Mouse (Mus musculus): ENCODE measurements at regions not wholly inside any gene's neighbourhood (a gene's known extent, or its start where the extent isn't known, plus 50 kb on each side); places are given as distances from the start of the nearest gene placed in this dataset.

GRCm38 (mm10) chr7:130037573-130037925 is 445.9 kb downstream of the Wdr11 start:
- ATAC-seq (replicated peaks; ENCODE audit: low FRiP score) (no peak), DNase-seq (ENCODE audit: low spot score) (no peak)
- Histone ChIP-seq H3K9ac (ENCODE audit: low read length) (no peak overlapping the region), H3K4me1 (replicated peaks; ENCODE audit: control insufficient read depth, insufficient read depth, low read length) (no peaks in the 10 kb centered on the region), H3K9me3 (ENCODE audit: control insufficient read depth, low read length) (no peaks in the 10 kb centered on the region), H3K27me3 (ENCODE audit: control insufficient read depth, insufficient read depth, low read length) (no peaks in the 10 kb centered on the region), H3K4me3 (ENCODE audit: low read depth, low read length) (no peak overlapping the region), H3K4me2 (ENCODE audit: low read depth, low read length, severe bottlenecking) (no peak overlapping the region), H3K27ac (ENCODE audit: low read depth, low read length) (no peak overlapping the region), H3K36me3 (ENCODE audit: control insufficient read depth, insufficient read depth, low read length) (no peaks in the 10 kb centered on the region)
- WGBS = 83% methylated on average over 4 of the region's 4 CpGs

GRCm38 (mm10) chr7:130040596-130040995 is 448.9 kb downstream of the Wdr11 start:
- H3K9ac ChIP-seq (ENCODE audit: low read length) = no peak overlapping the region
- H3K4me1 ChIP-seq (replicated peaks; ENCODE audit: control insufficient read depth, insufficient read depth, low read length) = no peaks in the 10 kb centered on the region
- WGBS = 82% methylated on average over 8 of the region's 8 CpGs
- H3K27ac ChIP-seq (ENCODE audit: low read depth, low read length) = no peak overlapping the region
- no peaks in the 10 kb centered on the region for H3K36me3 ChIP-seq (ENCODE audit: control insufficient read depth, insufficient read depth, low read length)
- H3K4me2 ChIP-seq (ENCODE audit: low read depth, low read length, severe bottlenecking) = no peak overlapping the region
- H3K4me3 ChIP-seq (ENCODE audit: low read depth, low read length) = no peak overlapping the region
- H3K9me3 ChIP-seq (ENCODE audit: control insufficient read depth, low read length) = no peaks in the 10 kb centered on the region
- H3K27me3 ChIP-seq (ENCODE audit: control insufficient read depth, insufficient read depth, low read length) = 0 out of 2 replicates have a peak, but pooled peaks cover 5% of the 10 kb centered on the region
- no peak for DNase-seq (ENCODE audit: low spot score)
- no peak for ATAC-seq (replicated peaks; ENCODE audit: low FRiP score)

- 90% methylated on average over 11 of the region's 11 CpGs for WGBS
- Histone ChIP-seq H3K4me2 (ENCODE audit: low read depth, low read length, severe bottlenecking) (no peak overlapping the region), H3K27ac (ENCODE audit: low read depth, low read length) (no peak overlapping the region), H3K9me3 (ENCODE audit: control insufficient read depth, low read length) (no peaks in the 10 kb centered on the region), H3K4me3 (ENCODE audit: low read depth, low read length) (no peak overlapping the region), H3K4me1 (replicated peaks; ENCODE audit: control insufficient read depth, insufficient read depth, low read length) (no peaks in the 10 kb centered on the region), H3K27me3 (ENCODE audit: control insufficient read depth, insufficient read depth, low read length) (0 out of 2 replicates have a peak, but pooled peaks cover 5% of the 10 kb centered on the region), H3K36me3 (ENCODE audit: control insufficient read depth, insufficient read depth, low read length) (no peaks in the 10 kb centered on the region), H3K9ac (ENCODE audit: low read length) (no peak overlapping the region)
- no peak for DNase-seq (ENCODE audit: low spot score)
- no peak for ATAC-seq (replicated peaks; ENCODE audit: low FRiP score)
Observed at GRCm38 (mm10) chr7:130041402-130041965, 449.8 kb downstream of the Wdr11 start.

GRCm38 (mm10) chr7:130042296-130042910 is 450.7 kb downstream of the Wdr11 start:
- Histone ChIP-seq H3K4me2 (ENCODE audit: low read depth, low read length, severe bottlenecking) (no peak overlapping the region), H3K27ac (ENCODE audit: low read depth, low read length) (no peak overlapping the region), H3K36me3 (ENCODE audit: control insufficient read depth, insufficient read depth, low read length) (no peaks in the 10 kb centered on the region), H3K4me1 (replicated peaks; ENCODE audit: control insufficient read depth, insufficient read depth, low read length) (no peaks in the 10 kb centered on the region), H3K27me3 (ENCODE audit: control insufficient read depth, insufficient read depth, low read length) (0 out of 2 replicates have a peak, but pooled peaks cover 5% of the 10 kb centered on the region), H3K9ac (ENCODE audit: low read length) (no peak overlapping the region), H3K4me3 (ENCODE audit: low read depth, low read length) (no peak overlapping the region), H3K9me3 (ENCODE audit: control insufficient read depth, low read length) (no peaks in the 10 kb centered on the region)
- DNase-seq (ENCODE audit: low spot score) (peak; percentile 28), ATAC-seq (replicated peaks; ENCODE audit: low FRiP score) (no peak)
- 63% methylated on average over 5 of the region's 5 CpGs for WGBS

GRCm38 (mm10) chr7:130043397-130044234 is 452.0 kb downstream of the Wdr11 start:
- Histone ChIP-seq H3K9me3 (ENCODE audit: control insufficient read depth, low read length) (no peaks in the 10 kb centered on the region), H3K27ac (ENCODE audit: low read depth, low read length) (no peak overlapping the region), H3K9ac (ENCODE audit: low read length) (no peak overlapping the region), H3K4me1 (replicated peaks; ENCODE audit: control insufficient read depth, insufficient read depth, low read length) (peaks cover 8% of the 10 kb centered on the region; the same call in 1 of the 2 replicates), H3K27me3 (ENCODE audit: control insufficient read depth, insufficient read depth, low read length) (0 out of 2 replicates have a peak, but pooled peaks cover 5% of the 10 kb centered on the region), H3K4me3 (ENCODE audit: low read depth, low read length) (no peak overlapping the region), H3K36me3 (ENCODE audit: control insufficient read depth, insufficient read depth, low read length) (no peaks in the 10 kb centered on the region), H3K4me2 (ENCODE audit: low read depth, low read length, severe bottlenecking) (no peak overlapping the region)
- DNase-seq (ENCODE audit: low spot score) (peak; percentile 51), ATAC-seq (replicated peaks; ENCODE audit: low FRiP score) (no peak)
- 70% methylated on average over 21 of the region's 21 CpGs for WGBS

GRCm38 (mm10) chr7:130044235-130044553 is 452.5 kb downstream of the Wdr11 start:
- ATAC-seq (replicated peaks; ENCODE audit: low FRiP score) (no peak), DNase-seq (ENCODE audit: low spot score) (no peak)
- Histone ChIP-seq H3K4me2 (ENCODE audit: low read depth, low read length, severe bottlenecking) (no peak overlapping the region), H3K36me3 (ENCODE audit: control insufficient read depth, insufficient read depth, low read length) (no peaks in the 10 kb centered on the region), H3K27ac (ENCODE audit: low read depth, low read length) (no peak overlapping the region), H3K27me3 (ENCODE audit: control insufficient read depth, insufficient read depth, low read length) (0 out of 2 replicates have a peak, but pooled peaks cover 5% of the 10 kb centered on the region), H3K9ac (ENCODE audit: low read length) (no peak overlapping the region), H3K4me1 (replicated peaks; ENCODE audit: control insufficient read depth, insufficient read depth, low read length) (peaks cover 9% of the 10 kb centered on the region; the same call in 1 of the 2 replicates), H3K9me3 (ENCODE audit: control insufficient read depth, low read length) (no peaks in the 10 kb centered on the region), H3K4me3 (ENCODE audit: low read depth, low read length) (no peak overlapping the region)
- WGBS = 97% methylated on average over 6 of the region's 6 CpGs

GRCm38 (mm10) chr7:130044581-130044980 is 452.9 kb downstream of the Wdr11 start:
- H3K9me3 ChIP-seq (ENCODE audit: control insufficient read depth, low read length) = no peaks in the 10 kb centered on the region
- no peak overlapping the region for H3K27ac ChIP-seq (ENCODE audit: low read depth, low read length)
- no peak overlapping the region for H3K4me2 ChIP-seq (ENCODE audit: low read depth, low read length, severe bottlenecking)
- peaks cover 8% of the 10 kb centered on the region; the same call in 1 of the 2 replicates for H3K27me3 ChIP-seq (ENCODE audit: control insufficient read depth, insufficient read depth, low read length)
- ATAC-seq (replicated peaks; ENCODE audit: low FRiP score) (no peak), DNase-seq (ENCODE audit: low spot score) (peak; percentile 38)
- no peaks in the 10 kb centered on the region for H3K36me3 ChIP-seq (ENCODE audit: control insufficient read depth, insufficient read depth, low read length)
- H3K4me1 ChIP-seq (replicated peaks; ENCODE audit: control insufficient read depth, insufficient read depth, low read length) = peaks cover 9% of the 10 kb centered on the region; the same call in 1 of the 2 replicates
- H3K9ac ChIP-seq (ENCODE audit: low read length) = no peak overlapping the region
- WGBS = 72% methylated on average over 6 of the region's 6 CpGs
- no peak overlapping the region for H3K4me3 ChIP-seq (ENCODE audit: low read depth, low read length)

- Histone ChIP-seq H3K36me3 (ENCODE audit: control insufficient read depth, insufficient read depth, low read length) (no peaks in the 10 kb centered on the region), H3K27me3 (ENCODE audit: control insufficient read depth, insufficient read depth, low read length) (peaks cover 10% of the 10 kb centered on the region; the same call in 1 of the 2 replicates), H3K4me2 (ENCODE audit: low read depth, low read length, severe bottlenecking) (no peak overlapping the region), H3K4me1 (replicated peaks; ENCODE audit: control insufficient read depth, insufficient read depth, low read length) (peaks cover 9% of the 10 kb centered on the region; the same call in 1 of the 2 replicates), H3K9ac (ENCODE audit: low read length) (no peak overlapping the region), H3K4me3 (ENCODE audit: low read depth, low read length) (no peak overlapping the region), H3K27ac (ENCODE audit: low read depth, low read length) (no peak overlapping the region), H3K9me3 (ENCODE audit: control insufficient read depth, low read length) (no peaks in the 10 kb centered on the region)
- 61% methylated on average over 2 of the region's 2 CpGs for WGBS
- no peak for ATAC-seq (replicated peaks; ENCODE audit: low FRiP score)
- peak; percentile 30 for DNase-seq (ENCODE audit: low spot score)
Observed at GRCm38 (mm10) chr7:130046086-130046485, 454.4 kb downstream of the Wdr11 start.

Data from forebrain, embryonic 11.5 days (tissue).